Mouse (Mus musculus) forebrain, embryonic 16.5 days (tissue): ENCODE measurements around the gene Mars. TPM values are rescaled to one million over a fixed set of nuclear protein-coding genes. Genes with fewer than 3 reads are reported as not detected.
A peak's percentile ranks its signal among the peaks of the same experiment; 100 is the strongest.

Experiments used
- ATAC-seq: fragments of 200-750 bp; cut with Nextera tagmentation; 2 replicates; pipeline ENCODE4 v1.8.0; 2017; ENCODE audit warnings: mild to moderate bottlenecking, moderate library complexity
- H3K27ac ChIP-seq: fragments of 300-500 bp; sonication (generic); 2 replicates; pipeline ENCODE4 v1.5.1; 2014; ENCODE audit warnings: low read length, control low read depth
- H3K27me3 ChIP-seq: fragments of 300-500 bp; sonication (generic); replicated peaks from 2 replicates; pipeline ENCODE4 v1.6.1; 2014; ENCODE audit warnings: low read length; ENCODE audit not compliant: control insufficient read depth, insufficient read depth
- H3K36me3 ChIP-seq: fragments of 300-500 bp; sonication (generic); 2 replicates; pipeline ENCODE4 v1.6.1; 2014; ENCODE audit not compliant: control insufficient read depth, insufficient read depth
- H3K4me1 ChIP-seq: fragments of 300-500 bp; sonication (generic); replicated peaks from 2 replicates; pipeline ENCODE4 v1.6.1; 2014; ENCODE audit warnings: low read length; ENCODE audit not compliant: control insufficient read depth, insufficient read depth
- H3K4me2 ChIP-seq: fragments of 300-500 bp; sonication (generic); 2 replicates; pipeline ENCODE4 v1.6.1; 2014; ENCODE audit warnings: mild to moderate bottlenecking, low read length, control low read depth
- H3K4me3 ChIP-seq: fragments of 300-500 bp; sonication (generic); replicated peaks from 2 replicates; pipeline ENCODE4 v1.5.1; 2014; ENCODE audit warnings: mild to moderate bottlenecking, low read length, control low read depth
- H3K9ac ChIP-seq: fragments of 300-500 bp; sonication (generic); replicated peaks from 2 replicates; pipeline ENCODE4 v1.6.1; 2014; ENCODE audit warnings: low read depth, low read length, control low read depth
- H3K9me3 ChIP-seq: fragments of 300-500 bp; sonication (generic); 2 replicates; pipeline ENCODE4 v1.6.1; 2016; ENCODE audit warnings: low read length; ENCODE audit not compliant: control insufficient read depth
- WGBS: fragments of 180-500 bp; shearing (Covaris S2); extraction: QIAGEN DNeasy Blood & Tissue Kit; methylation state at CpG from one replicate; pipeline ENCODE4 v1.1.7; 2014; 5-methylcytosine and 5-hydroxymethylcytosine counted together
- polyA plus RNA-seq: library from polyadenylated mRNA; unstranded; fragments of >200 nt; fragmentation: Nextera tagmentation; extraction: Ambion mirVana; gene quantifications from 2 replicates; pipeline ENCODE4 v1.2.1, GENCODE M21; 2015

The Mars gene
- polyA plus RNA-seq, 1 experiment from 2014 or later: 135 TPM

- WGBS: 49% methylated on average over 5 of the region's 5 CpGs
- ATAC-seq: no peak
- no peak overlapping the region for H3K27ac ChIP-seq
- H3K4me3 ChIP-seq: peak overlapping the region; percentile 61
- H3K27me3 ChIP-seq: no peaks in the 10 kb centered on the region
- no peaks in the 10 kb centered on the region for H3K9me3 ChIP-seq
- H3K4me1 ChIP-seq: peaks cover 37% of the 10 kb centered on the region
- peak overlapping the region; percentile 72 for H3K4me2 ChIP-seq
- peak overlapping the region; percentile 62 for H3K9ac ChIP-seq
- peaks cover 16% of the 10 kb centered on the region for H3K36me3 ChIP-seq
Observed at GRCm38 (mm10) chr10:127291881-127292638, 19.5 kb downstream of the Mars start.

- ATAC-seq: peak; percentile 43
- Histone ChIP-seq H3K4me1 (peaks cover 45% of the 10 kb centered on the region), H3K9me3 (no peaks in the 10 kb centered on the region), H3K36me3 (peaks cover 11% of the 10 kb centered on the region), H3K4me3 (peak overlapping the region; percentile 61), H3K4me2 (peak overlapping the region; percentile 72), H3K27ac (peak overlapping the region; percentile 97), H3K9ac (peak overlapping the region; percentile 62), H3K27me3 (no peaks in the 10 kb centered on the region)
- 2% methylated on average over 19 of the region's 19 CpGs for WGBS
Observed at GRCm38 (mm10) chr10:127290930-127291880, 20.4 kb downstream of the Mars start.

- no peaks in the 10 kb centered on the region for H3K9me3 ChIP-seq
Observed at GRCm38 (mm10) chr10:127290307-127290929, 21.2 kb downstream of the Mars start.

GRCm38 (mm10) chr10:127289573-127290191 lies 21.9 kb downstream of the Mars start:
- peak overlapping the region; percentile 85 for H3K9ac ChIP-seq
- no peaks in the 10 kb centered on the region for H3K9me3 ChIP-seq
- peaks cover 50% of the 10 kb centered on the region for H3K4me1 ChIP-seq
- WGBS: under 1% methylated on average over 15 of the region's 15 CpGs
- peaks cover 2% of the 10 kb centered on the region; the same call in 1 of the 2 replicates for H3K36me3 ChIP-seq
- peak overlapping the region; percentile 72 for H3K4me2 ChIP-seq
- 0 out of 2 replicates have a peak, but pooled peaks have one; percentile 2 for ATAC-seq
- no peaks in the 10 kb centered on the region for H3K27me3 ChIP-seq
- peak overlapping the region; percentile 61 for H3K4me3 ChIP-seq
- peak overlapping the region; percentile 97 for H3K27ac ChIP-seq

More at GRCm38 (mm10) chr10:127290307-127290929, 21.2 kb downstream of the Mars start:
- Histone ChIP-seq H3K9ac (peak overlapping the region; percentile 63), H3K36me3 (peaks cover 5% of the 10 kb centered on the region; the same call in 1 of the 2 replicates), H3K4me3 (peak overlapping the region; percentile 61), H3K4me2 (peak overlapping the region; percentile 72), H3K4me1 (peaks cover 50% of the 10 kb centered on the region), H3K27ac (peak overlapping the region; percentile 97), H3K27me3 (no peaks in the 10 kb centered on the region)
- under 1% methylated on average over 43 of the region's 47 CpGs for WGBS
- peak; percentile 89 for ATAC-seq

- Histone ChIP-seq H3K9ac (peak within 1 kb of the TSS; percentile 85), H3K27me3 (no peaks in the 10 kb centered on the region), H3K27ac (peak within 1 kb of the TSS; percentile 97), H3K4me2 (peak within 1 kb of the TSS; percentile 72), H3K4me1 (peaks cover 50% of the 10 kb centered on the region), H3K9me3 (no peaks in the 10 kb centered on the region), H3K4me3 (peak within 1 kb of the TSS; percentile 61), H3K36me3 (peaks cover under 1% of the 10 kb centered on the region; the same call in 1 of the 2 replicates)
- peak; percentile 22 for ATAC-seq
- 0% methylated on average over 50 of the region's 65 CpGs for WGBS
Observed at GRCm38 (mm10) chr10:127288800-127289572, 22.6 kb downstream of the Mars start, which contains the start of gene Mbd6. TSS of gene Mbd6 (minus strand) at chr10:127289018.

- no peaks in the 10 kb centered on the region for H3K9me3 ChIP-seq
- H3K36me3 ChIP-seq: peaks cover 6% of the 10 kb centered on the region
- peak; percentile 14 for ATAC-seq
- peaks cover 50% of the 10 kb centered on the region for H3K4me1 ChIP-seq
- peak overlapping the region; percentile 97 for H3K27ac ChIP-seq
- H3K9ac ChIP-seq: peak overlapping the region; percentile 85
- peak overlapping the region; percentile 61 for H3K4me3 ChIP-seq
- no peaks in the 10 kb centered on the region for H3K27me3 ChIP-seq
- H3K4me2 ChIP-seq: peak overlapping the region; percentile 72
- WGBS: under 1% methylated on average over 24 of the region's 28 CpGs
Observed at GRCm38 (mm10) chr10:127288328-127288799, 23.2 kb downstream of the Mars start.

- 1% methylated on average over 3 of the region's 3 CpGs for WGBS
- Histone ChIP-seq H3K4me2 (peak overlapping the region; percentile 72), H3K27ac (peak overlapping the region; percentile 97), H3K27me3 (no peaks in the 10 kb centered on the region), H3K4me1 (peaks cover 50% of the 10 kb centered on the region), H3K36me3 (peaks cover 11% of the 10 kb centered on the region), H3K9me3 (no peaks in the 10 kb centered on the region), H3K4me3 (peak overlapping the region; percentile 61), H3K9ac (peak overlapping the region; percentile 85)
- no peak for ATAC-seq
Observed at GRCm38 (mm10) chr10:127287936-127288293, 23.7 kb downstream of the Mars start.
